Mouse (Mus musculus) embryonic facial prominence, embryonic 15.5 days (tissue): ENCODE measurements around the gene B2m. TPM values are rescaled to one million over a fixed set of nuclear protein-coding genes. Genes with fewer than 3 reads are reported as not detected.

Source experiments
- polyA plus RNA-seq: library from polyadenylated mRNA; unstranded; fragments of >200 nt; fragmentation: Nextera tagmentation; extraction: Ambion mirVana; gene quantifications from 2 replicates; pipeline ENCODE4 v1.2.1, GENCODE M21; 2015

B2m gene
- polyA plus RNA-seq, 1 experiment from 2014 or later: 337 TPM

Other genes with a start within 250 kb of the B2m start
- 43.6 and 48.0 TPM in 2 replicates for gene Ctdspl2, start 191.7 kb upstream of the B2m start, polyA plus RNA-seq
- gene Mageb3, start 191.6 kb upstream of the B2m start, polyA plus RNA-seq: 0.35 and 0.38 TPM in 2 replicates
- 11.5 and 12.0 TPM in 2 replicates for gene Eif3j1, start 119.1 kb upstream of the B2m start, polyA plus RNA-seq
- 7.6 TPM in 2 replicates for gene Spg11, start 29.3 kb upstream of the B2m start, polyA plus RNA-seq
- 0.21 TPM in 1 of 2 replicates, not detected in the other for gene Trim69, start 13.0 kb downstream of the B2m start, polyA plus RNA-seq
- 0.08 TPM in 1 of 2 replicates, not detected in the other for gene Patl2, start 38.5 kb downstream of the B2m start, polyA plus RNA-seq
- gene Terb2, start 38.6 kb downstream of the B2m start, polyA plus RNA-seq: not detected in 2 replicates
- 24.1 and 28.7 TPM in 2 replicates for gene Sord, start 87.1 kb downstream of the B2m start, polyA plus RNA-seq
- 0.05 and 0.11 TPM in 2 replicates for gene Duox2, start 150.8 kb downstream of the B2m start, polyA plus RNA-seq
- gene Duoxa2, start 151.2 kb downstream of the B2m start, polyA plus RNA-seq: 0.25 TPM in 1 of 2 replicates, not detected in the other
- gene Duoxa1, start 166.0 kb downstream of the B2m start, polyA plus RNA-seq: 6.6 and 7.6 TPM in 2 replicates
- 1.5 TPM in 2 replicates for gene Duox1, start 168.0 kb downstream of the B2m start, polyA plus RNA-seq
- gene Shf, start 221.5 kb downstream of the B2m start, polyA plus RNA-seq: 4.5 and 5.0 TPM in 2 replicates